Mouse (Mus musculus) heart, embryonic 10.5 days (tissue): ENCODE data around the gene Skp2. TPM values are rescaled to one million over a fixed set of nuclear protein-coding genes. Genes with fewer than 3 reads are reported as not detected.
"Not testable (repeated sequence)": the region's sequence is repeated elsewhere in the genome, so short reads cannot be mapped to it uniquely, and the experiment has no call there.

Experiments
- DNase-seq: peaks from one replicate; pipeline ENCODE4 v3.0.0-alpha.2; 2017; ENCODE audit warnings: low spot score
- H3K27ac ChIP-seq: fragments of 300-500 bp; sonication (generic); 2 replicates; pipeline ENCODE4 v1.5.1; 2016; ENCODE audit warnings: mild to moderate bottlenecking
- H3K27me3 ChIP-seq: fragments of 300-500 bp; sonication (generic); 2 replicates; pipeline ENCODE4 v1.6.1; 2016; ENCODE audit warnings: mild to moderate bottlenecking; ENCODE audit not compliant: poor library complexity, insufficient read depth, severe bottlenecking
- H3K36me3 ChIP-seq: fragments of 300-500 bp; sonication (generic); 2 replicates; pipeline ENCODE4 v1.6.1; 2016; ENCODE audit warnings: mild to moderate bottlenecking, moderate library complexity
- H3K4me1 ChIP-seq: fragments of 300-500 bp; sonication (generic); 2 replicates; pipeline ENCODE4 v1.6.1; 2016; ENCODE audit warnings: mild to moderate bottlenecking
- H3K4me3 ChIP-seq: fragments of 300-500 bp; sonication (generic); 2 replicates; pipeline ENCODE4 v1.5.1; 2016; ENCODE audit warnings: mild to moderate bottlenecking, moderate library complexity
- H3K9me3 ChIP-seq: fragments of 300-500 bp; sonication (generic); 2 replicates; pipeline ENCODE4 v1.6.1; 2016; ENCODE audit warnings: mild to moderate bottlenecking, moderate library complexity
- WGBS: fragments of 180-500 bp; shearing (Covaris S2); methylation state at CpG from one replicate; pipeline ENCODE4 v1.1.7; 2016; 5-methylcytosine and 5-hydroxymethylcytosine counted together
- polyA plus RNA-seq: library from polyadenylated mRNA; unstranded; fragments of >200 nt; fragmentation: Nextera tagmentation; extraction: Ambion mirVana; gene quantifications from 2 replicates; pipeline ENCODE4 v1.2.1, GENCODE M21; 2016

Gene Skp2
- 58.1 and 76.3 TPM in 2 replicates for polyA plus RNA-seq

DNA sequence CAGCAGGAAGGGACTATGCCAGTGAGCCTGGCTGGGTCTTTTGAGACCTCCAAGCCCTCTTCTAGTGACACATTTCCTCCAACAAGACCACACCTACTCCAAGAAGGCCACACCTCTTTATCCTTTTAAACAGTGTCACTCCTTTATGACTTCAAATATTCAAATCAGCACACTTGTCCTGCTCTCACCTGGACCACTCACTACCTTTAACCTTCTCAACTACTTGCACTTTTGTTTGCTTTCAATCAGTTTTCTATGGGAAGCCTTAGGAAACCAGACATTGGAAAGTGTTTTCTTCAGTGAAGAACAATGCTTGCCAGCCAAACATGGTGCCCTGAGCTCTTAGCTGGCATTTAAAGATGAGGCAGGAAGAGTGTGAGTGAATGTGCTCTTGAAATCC, at the start of gene Skp2:
Gene Skp2, minus strand, starts transcription at position 101 of the 400 bp plus-strand sequence.
- no peaks in the 10 kb centered on the region for H3K4me1 ChIP-seq
- H3K27me3 ChIP-seq = no peaks in the 10 kb centered on the region
- H3K9me3 ChIP-seq = no peaks in the 10 kb centered on the region
- no peak within 1 kb of the TSS for H3K4me3 ChIP-seq
- DNase-seq = no peak
- no peak within 1 kb of the TSS for H3K27ac ChIP-seq
- H3K36me3 ChIP-seq = peaks cover 37% of the 10 kb centered on the region

DNA sequence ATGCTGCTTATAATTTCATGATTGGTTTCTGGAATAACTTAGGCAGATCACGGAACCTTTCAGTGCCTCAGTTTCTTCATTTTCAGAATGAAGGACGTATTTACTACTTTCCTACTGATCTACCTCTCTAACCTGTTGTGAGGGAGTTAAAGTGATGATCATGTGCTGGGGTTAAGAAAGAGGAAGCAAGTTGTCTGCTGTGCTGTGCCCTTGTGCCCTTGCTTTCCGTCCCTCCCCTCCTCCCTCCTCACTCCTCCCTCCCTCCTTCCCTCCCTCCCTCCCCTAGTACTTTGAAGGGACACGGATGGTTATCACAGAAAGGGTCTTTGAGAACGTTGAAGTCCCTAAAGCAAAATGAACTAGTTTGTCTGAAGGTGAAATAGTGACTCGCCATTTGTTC, 43.2 kb upstream of the Skp2 start:
- Histone ChIP-seq H3K4me1 (no peaks in the 10 kb centered on the region), H3K9me3 (no peaks in the 10 kb centered on the region), H3K27ac (no peak overlapping the region), H3K36me3 (peaks cover 14% of the 10 kb centered on the region; the same call in 1 of the 2 replicates), H3K27me3 (no peaks in the 10 kb centered on the region), H3K4me3 (no peak overlapping the region)
- no peak for DNase-seq
- WGBS = 58% methylated on average over 6 of the region's 6 CpGs

DNA sequence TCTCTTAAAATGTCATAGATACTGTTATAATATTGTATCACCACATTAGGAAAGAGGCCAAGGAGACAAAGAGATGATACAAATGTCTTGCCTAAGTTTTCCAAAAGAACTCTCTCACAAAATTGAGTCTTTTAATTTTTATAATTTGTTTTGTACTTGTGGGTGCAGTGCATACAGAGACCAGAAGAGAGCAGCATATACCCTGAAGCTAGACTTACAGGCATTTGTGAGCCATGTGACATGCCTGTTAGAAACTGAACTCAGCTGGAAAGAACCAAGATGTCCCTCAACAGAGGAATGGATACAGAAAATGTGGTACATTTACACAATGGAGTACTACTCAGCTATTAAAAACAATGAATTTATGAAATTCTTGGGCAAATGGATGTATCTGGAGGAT, 37.5 kb upstream of the Skp2 start:
- not testable (repeated sequence) for H3K4me3 ChIP-seq, H3K4me1 ChIP-seq, H3K27me3 ChIP-seq, H3K9me3 ChIP-seq, DNase-seq, H3K27ac ChIP-seq
- H3K36me3 ChIP-seq = peaks cover 37% of the 10 kb centered on the region; the same call in 1 of the 2 replicates

DNA sequence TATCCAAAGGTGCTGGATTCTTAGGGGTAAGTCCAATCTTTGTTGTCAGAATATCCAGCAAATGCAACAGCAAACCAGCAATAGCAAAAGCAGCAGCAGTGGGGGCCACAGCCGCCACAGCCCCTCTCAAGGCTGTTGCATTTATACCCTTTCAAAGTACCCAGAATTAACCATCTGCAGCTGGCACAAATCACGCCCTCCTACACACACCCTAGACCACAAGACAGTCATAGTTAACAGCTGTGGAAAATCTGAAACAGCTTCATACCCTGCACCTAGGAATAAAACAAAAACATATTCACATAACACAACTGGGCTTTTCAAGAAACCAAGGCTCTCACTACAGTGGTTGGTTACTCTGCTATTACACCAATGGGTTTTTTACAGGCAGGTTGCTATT, 34.6 kb upstream of the Skp2 start:
- Histone ChIP-seq H3K9me3 (no peaks in the 10 kb centered on the region), H3K4me1 (no peaks in the 10 kb centered on the region), H3K36me3 (peaks cover 36% of the 10 kb centered on the region; the same call in 1 of the 2 replicates), H3K27me3 (no peaks in the 10 kb centered on the region), H3K27ac (no peak overlapping the region), H3K4me3 (no peak overlapping the region)
- WGBS = 97% methylated on average over 2 of the region's 2 CpGs
- no peak for DNase-seq

DNA sequence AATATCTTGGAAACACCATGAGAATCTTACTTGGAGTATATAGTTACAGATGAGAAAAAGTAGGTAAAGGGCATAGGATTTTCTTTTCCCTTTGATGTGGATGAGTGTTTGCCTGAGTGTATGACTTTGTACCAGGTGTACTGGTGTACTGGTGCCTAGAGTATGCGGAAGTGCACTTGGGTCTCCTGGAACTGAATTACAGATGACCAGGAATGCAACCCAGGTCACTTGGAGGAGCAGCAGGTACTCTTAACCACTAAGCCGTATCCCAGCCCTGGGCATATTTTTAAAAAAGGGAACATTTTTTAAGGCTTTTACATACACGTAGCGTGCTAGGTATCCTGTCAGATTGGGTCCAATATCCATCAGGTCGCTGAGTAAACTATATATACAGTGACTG, 28.8 kb upstream of the Skp2 start:
- WGBS = 93% methylated on average over 5 of the region's 5 CpGs
- H3K4me3 ChIP-seq = no peak overlapping the region
- no peak for DNase-seq
- no peak overlapping the region for H3K27ac ChIP-seq
- H3K9me3 ChIP-seq = no peaks in the 10 kb centered on the region
- peaks cover 33% of the 10 kb centered on the region; the same call in 1 of the 2 replicates for H3K36me3 ChIP-seq
- H3K27me3 ChIP-seq = no peaks in the 10 kb centered on the region
- no peaks in the 10 kb centered on the region for H3K4me1 ChIP-seq

DNA sequence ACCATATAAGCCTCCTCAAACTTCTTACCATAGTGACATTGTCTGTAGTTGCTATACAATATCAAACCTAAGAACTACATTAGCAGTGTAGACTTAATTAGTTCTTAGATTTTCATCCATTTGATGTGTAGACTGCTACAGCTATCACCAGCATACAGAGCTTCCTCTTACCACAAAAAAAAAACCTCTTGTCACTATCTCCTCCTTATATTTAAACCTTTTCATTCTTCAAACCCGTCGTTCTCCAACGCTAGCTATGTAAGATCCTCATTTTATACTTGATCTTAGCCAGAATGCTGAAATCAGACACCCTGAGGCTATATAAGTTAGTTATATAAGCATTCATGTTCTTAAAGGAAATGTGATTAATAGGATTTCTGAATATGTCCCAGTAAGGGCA, 21.8 kb upstream of the Skp2 start:
- no peak for DNase-seq
- H3K36me3 ChIP-seq = peaks cover 35% of the 10 kb centered on the region
- H3K27me3 ChIP-seq = no peaks in the 10 kb centered on the region
- no peak overlapping the region for H3K4me3 ChIP-seq
- H3K9me3 ChIP-seq = no peaks in the 10 kb centered on the region
- WGBS = 86% methylated on average over 3 of the region's 3 CpGs
- H3K4me1 ChIP-seq = no peaks in the 10 kb centered on the region
- H3K27ac ChIP-seq = no peak overlapping the region

DNA sequence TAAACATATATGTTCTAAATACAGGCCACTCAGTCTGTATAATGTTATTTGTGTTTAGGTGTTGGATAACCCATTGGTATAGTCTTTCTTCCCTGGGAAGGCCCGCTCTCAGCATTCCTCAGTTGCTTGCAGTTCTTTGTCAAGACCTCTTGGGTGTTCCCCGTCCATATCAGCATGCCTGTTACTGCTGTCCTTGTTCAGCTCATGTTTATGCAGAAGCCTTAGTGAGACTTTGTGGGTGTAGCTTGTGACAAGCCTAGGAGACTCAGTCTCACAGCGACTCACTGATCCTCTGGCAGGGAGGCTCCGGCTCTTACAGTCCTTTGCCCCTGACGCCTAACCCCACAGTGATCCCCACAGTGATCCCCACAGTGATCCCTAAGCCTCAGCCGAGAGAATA, 8.9 kb upstream of the Skp2 start:
- peaks cover 26% of the 10 kb centered on the region for H3K36me3 ChIP-seq
- WGBS = 65% methylated on average over 6 of the region's 6 CpGs

DNA sequence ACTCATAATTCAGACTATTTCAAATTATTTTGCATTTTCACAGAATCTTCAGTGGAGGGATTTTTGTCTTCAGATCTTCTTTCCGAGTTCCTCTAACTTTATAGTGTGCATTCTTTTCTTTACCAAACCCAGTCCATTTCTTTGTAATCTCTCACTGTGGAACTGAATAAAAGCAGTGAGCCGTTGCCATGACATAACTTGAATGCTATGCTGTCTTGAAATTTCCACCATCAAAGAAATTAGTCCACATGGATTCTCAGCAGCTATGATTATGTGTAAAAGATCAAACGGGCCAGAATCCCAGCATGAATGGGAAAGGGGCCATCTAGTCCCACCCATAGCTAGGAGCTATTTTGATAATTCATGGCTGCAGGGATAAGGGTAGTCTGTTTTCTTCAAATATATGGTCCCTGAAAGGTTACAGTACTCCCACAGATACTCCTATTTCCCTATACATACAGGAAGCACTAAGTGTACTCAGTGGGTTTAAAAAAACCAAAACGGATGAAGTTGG, 7.4 kb upstream of the Skp2 start:
- WGBS = 84% methylated on average over 4 of the region's 4 CpGs
- no peak overlapping the region for H3K4me3 ChIP-seq
- H3K27ac ChIP-seq = no peak overlapping the region
- peaks cover 14% of the 10 kb centered on the region for H3K36me3 ChIP-seq
- H3K9me3 ChIP-seq = no peaks in the 10 kb centered on the region
- H3K4me1 ChIP-seq = no peaks in the 10 kb centered on the region
- DNase-seq = no peak
- no peaks in the 10 kb centered on the region for H3K27me3 ChIP-seq

More for the DNA sequence above, 8.9 kb upstream of the Skp2 start:
- H3K9me3 ChIP-seq = no peaks in the 10 kb centered on the region
- DNase-seq = no peak
- H3K27me3 ChIP-seq = no peaks in the 10 kb centered on the region
- H3K4me1 ChIP-seq = no peaks in the 10 kb centered on the region
- H3K4me3 ChIP-seq = no peak overlapping the region
- H3K27ac ChIP-seq = no peak overlapping the region

DNA sequence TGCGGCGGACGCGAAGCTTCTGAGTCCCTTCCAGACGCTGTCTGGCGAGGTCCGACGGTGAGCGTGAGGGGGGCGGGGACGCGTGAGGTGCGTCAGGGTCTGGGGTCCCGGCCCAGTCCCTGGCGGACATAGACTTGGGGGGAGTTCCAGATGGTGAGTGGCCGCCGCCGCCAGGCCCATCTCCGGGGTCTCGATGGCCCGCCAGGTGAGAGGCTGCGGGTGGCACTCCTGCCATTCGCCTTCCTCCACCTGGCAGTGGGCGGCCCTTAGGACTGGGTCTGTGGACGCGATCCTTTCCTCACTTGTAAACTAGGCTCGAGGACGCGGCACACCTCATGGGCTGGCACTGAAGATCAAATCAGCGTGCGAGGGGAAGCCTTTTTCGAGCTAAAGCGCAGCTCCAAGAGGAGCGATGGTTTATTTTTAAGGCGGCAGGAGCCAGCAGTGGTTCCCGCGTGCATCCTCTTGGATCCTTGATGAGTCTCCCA, 14.5 kb downstream of the Skp2 start:
- Histone ChIP-seq H3K36me3 (peaks cover 28% of the 10 kb centered on the region), H3K9me3 (no peaks in the 10 kb centered on the region), H3K27me3 (no peaks in the 10 kb centered on the region), H3K4me1 (peaks cover 10% of the 10 kb centered on the region), H3K27ac (peak overlapping the region; percentile 92), H3K4me3 (peak overlapping the region; percentile 93)
- 0% methylated on average over 37 of the region's 37 CpGs for WGBS
- peak; percentile 79 for DNase-seq

DNA sequence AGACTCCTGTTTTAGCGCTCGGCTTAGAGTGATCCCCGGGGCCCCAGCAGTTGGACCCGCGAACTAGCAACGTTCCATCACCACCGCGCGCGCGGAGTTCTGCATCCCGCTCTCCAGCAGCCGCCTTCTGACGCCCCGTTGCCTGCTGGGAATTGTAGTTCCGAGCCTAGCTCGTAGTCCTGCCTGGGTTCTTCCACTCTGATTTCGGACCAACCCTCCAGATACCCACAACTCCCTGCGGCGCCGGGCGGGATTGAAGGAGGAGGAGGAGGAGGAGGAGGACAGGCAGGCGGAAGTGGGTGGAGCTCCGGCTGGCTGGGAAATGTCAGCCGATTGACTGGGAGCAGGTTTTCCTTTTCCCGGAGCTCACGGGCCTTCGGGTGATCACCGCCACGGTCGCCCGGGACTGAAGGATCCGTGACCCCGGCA, 15.0 kb downstream of the Skp2 start, which contains the start of gene Lmbrd2:
Gene Lmbrd2, plus strand, starts transcription at position 299 of the 429 bp plus-strand sequence.
- H3K4me3 ChIP-seq = peak within 1 kb of the TSS; percentile 93
- H3K4me1 ChIP-seq = peaks cover 11% of the 10 kb centered on the region
- whole genome bisulfite sequencing = 0% methylated on average over 34 of the region's 34 CpGs
- no peaks in the 10 kb centered on the region for H3K9me3 ChIP-seq
- DNase-seq = peak; percentile 99
- peak within 1 kb of the TSS; percentile 92 for H3K27ac ChIP-seq
- H3K27me3 ChIP-seq = no peaks in the 10 kb centered on the region
- H3K36me3 ChIP-seq = peaks cover 31% of the 10 kb centered on the region

DNA sequence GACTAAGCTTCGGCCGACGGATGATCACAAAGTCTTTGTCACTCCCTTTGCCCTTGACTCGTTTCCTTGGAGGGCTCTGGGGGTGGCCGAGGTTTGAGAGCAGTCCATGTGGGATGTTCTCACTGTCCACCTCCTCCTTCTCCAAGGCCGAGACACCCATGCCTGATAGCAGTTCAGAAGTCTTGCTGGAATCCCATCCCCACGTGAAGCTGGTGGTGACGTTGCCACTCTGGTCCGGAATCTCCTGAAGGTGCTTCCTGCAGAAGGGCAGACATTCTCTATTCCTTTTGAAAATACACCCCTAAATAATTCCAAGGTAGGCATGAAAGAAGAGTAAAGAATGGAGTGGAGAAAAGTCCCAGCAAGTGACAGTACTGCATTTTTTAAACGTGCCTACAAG, 15.8 kb downstream of the Skp2 start:
- peaks cover 39% of the 10 kb centered on the region for H3K36me3 ChIP-seq
- H3K9me3 ChIP-seq = no peaks in the 10 kb centered on the region
- H3K27me3 ChIP-seq = no peaks in the 10 kb centered on the region
- H3K4me1 ChIP-seq = peaks cover 16% of the 10 kb centered on the region
- 29% methylated on average over 10 of the region's 10 CpGs for WGBS
- H3K4me3 ChIP-seq = peak overlapping the region; percentile 93
- peak; percentile 77 for DNase-seq
- H3K27ac ChIP-seq = peak overlapping the region; percentile 92

DNA sequence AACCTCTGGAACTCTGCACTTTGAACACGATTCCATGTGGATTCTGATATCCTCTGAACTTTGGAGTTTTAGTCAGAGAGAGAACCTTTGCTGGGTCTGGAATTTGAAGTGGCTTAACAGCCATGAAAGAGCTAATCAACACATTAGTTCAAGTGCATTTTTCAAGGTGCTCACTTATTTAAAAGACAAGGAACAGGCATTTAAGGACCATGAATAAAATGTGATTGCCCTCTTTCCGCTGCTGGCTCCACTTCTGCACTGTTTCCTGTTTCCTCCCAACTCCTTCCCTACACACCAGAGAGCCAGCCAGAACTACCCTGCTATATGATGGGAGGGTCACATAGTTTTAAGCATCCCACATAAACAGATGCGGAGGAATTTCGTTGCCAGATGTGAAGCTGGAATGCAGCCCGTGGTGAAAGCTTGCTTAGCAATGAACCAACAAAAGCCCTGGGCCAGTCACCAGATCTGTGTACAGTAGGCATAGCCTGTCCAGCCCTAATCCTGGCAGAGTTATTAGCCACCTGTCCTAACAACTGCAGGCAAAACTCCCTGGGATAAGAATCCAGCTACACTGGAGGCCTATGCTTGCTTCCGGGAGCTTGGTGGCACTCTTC, 20.2 kb downstream of the Skp2 start:
- no peak overlapping the region for H3K27ac ChIP-seq
- peaks cover 65% of the 10 kb centered on the region for H3K36me3 ChIP-seq
- no peaks in the 10 kb centered on the region for H3K27me3 ChIP-seq
- no peak for DNase-seq
- H3K4me1 ChIP-seq = peaks cover 12% of the 10 kb centered on the region
- 85% methylated on average over 6 of the region's 6 CpGs for WGBS
- H3K9me3 ChIP-seq = no peaks in the 10 kb centered on the region
- H3K4me3 ChIP-seq = no peak overlapping the region

DNA sequence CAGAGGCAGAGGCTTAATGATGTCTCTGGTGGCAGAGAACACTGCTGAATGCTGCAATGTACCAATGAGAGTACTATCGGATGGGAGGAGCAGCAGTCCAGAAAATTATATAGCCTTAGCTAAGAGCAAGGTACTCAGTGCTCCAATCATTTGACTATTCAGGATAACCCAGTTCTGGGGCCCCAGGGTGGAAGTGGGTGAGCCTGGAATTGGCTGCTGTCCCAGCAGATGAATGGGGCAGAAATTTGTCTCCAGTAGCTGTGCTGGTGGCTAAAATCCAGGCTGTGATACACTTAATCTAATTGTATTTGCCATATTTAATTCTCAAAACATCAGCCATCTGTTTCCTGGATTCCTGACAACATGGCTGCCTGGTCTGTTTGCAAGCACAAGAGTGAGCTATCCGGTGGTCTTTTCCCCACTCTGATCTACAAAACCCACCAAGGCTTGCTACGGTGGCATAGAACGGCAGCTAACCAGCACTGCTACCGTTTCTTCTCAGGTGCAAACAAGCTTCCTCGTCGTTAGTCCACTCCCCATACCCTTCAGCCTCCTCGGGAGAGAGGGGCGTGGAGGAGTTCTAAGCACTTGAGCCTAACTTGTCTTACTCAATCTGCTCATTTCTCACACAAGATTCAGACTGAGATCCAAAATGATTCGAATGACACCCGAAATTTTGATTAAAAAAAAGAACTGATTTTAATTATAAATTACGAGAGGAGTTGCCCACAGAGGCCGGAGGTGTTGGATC, 22.4 kb downstream of the Skp2 start:
- 86% methylated on average over 13 of the region's 13 CpGs for WGBS
- H3K27me3 ChIP-seq = no peaks in the 10 kb centered on the region
- H3K27ac ChIP-seq = no peak overlapping the region
- 0 out of 2 replicates have a peak, but pooled peaks cover 6% of the 10 kb centered on the region for H3K4me1 ChIP-seq
- peaks cover 78% of the 10 kb centered on the region for H3K36me3 ChIP-seq
- DNase-seq = no peak
- no peak overlapping the region for H3K4me3 ChIP-seq
- H3K9me3 ChIP-seq = no peaks in the 10 kb centered on the region
